Mouse (Mus musculus) kidney, postnatal 25 days (tissue): ENCODE data around the gene Mif.

Experiments
- DNase-seq, 2 experiments: peaks; one replicate each; pipeline ENCODE4 v3.0.0; 2021; ENCODE audit warnings: mixed read lengths in 2 of 2

The Mif gene

DNA sequence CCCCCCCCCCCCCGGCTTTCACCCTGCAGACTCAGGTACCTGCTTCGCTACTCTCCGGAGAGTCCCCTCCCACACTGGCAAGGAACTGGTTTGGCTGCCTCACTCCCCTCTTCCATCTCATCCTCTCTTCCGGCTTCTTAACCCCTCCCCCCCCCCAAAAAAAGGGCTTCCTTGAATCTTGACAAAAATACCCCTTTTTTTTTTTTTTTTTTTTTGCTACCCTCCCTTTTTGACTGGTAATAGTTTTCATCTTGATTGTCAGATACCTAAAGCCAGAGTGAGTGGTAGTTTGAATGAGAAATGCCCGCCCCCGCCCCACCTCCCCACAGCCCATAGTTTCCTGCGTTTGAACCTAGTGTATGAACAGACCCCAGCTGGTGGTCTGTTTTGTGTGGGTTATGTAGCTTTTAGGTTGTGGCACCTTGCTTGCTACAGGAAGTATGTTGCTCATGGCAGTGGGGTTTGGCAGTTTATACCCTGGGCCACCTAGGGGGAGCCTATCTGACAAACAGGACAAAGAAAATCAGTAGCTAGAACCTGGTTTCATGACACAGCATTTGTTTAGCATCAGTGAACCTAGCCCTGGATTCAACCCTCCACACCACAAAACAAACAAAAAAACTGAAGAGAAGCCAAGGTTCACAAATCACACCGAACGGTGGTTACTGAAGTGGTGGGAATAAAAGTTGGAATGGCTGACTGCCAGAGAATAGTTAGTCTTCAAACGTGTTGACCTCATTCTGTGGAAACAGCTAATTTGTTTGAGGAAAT, 24.1 kb downstream of the Mif start:
- peak; percentile 51 to 71 for DNase-seq

GRCm38 (mm10) chr10:75835307-75835706, 24.7 kb downstream of the Mif start:
- peak; percentile 85 to 96 for DNase-seq

GRCm38 (mm10) chr10:75834721-75835120, 25.3 kb downstream of the Mif start:
- no peak for DNase-seq

- peak; percentile 96 to 97 for DNase-seq
Observed at GRCm38 (mm10) chr10:75834250-75834649, 25.8 kb downstream of the Mif start.

DNA sequence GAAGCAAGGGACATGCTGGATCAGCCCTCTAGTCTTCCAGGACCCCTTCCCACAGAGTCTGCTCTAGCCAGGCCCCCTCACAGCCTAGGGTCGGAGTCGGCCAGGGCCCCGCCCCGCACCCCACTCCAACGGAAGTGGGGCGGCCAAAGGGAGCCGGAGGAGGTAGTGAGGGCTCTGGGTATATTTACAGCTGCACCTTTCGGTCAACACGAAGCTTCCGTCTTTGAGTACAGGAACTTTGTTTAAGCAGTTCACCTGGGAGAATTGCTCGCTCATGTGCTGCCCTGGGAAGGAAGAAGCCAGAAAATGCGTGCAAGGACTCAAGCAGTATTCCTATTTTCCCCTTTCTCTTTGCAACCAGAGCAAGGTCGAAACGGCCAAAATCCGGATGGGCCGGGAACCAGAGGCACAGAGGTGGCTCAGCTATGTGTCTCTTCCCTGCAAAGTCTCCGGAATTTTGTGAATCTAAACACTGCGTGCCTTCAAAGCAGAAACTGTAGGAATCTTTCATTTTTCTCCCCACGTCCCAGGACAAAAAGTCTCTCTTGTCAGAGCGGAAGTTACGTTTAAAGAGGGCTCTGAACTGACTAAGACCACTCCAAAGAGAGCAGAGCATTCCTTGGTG, 26.5 kb downstream of the Mif start:
- peak in 1 of 2 experiments; percentile 72 for DNase-seq

DNA sequence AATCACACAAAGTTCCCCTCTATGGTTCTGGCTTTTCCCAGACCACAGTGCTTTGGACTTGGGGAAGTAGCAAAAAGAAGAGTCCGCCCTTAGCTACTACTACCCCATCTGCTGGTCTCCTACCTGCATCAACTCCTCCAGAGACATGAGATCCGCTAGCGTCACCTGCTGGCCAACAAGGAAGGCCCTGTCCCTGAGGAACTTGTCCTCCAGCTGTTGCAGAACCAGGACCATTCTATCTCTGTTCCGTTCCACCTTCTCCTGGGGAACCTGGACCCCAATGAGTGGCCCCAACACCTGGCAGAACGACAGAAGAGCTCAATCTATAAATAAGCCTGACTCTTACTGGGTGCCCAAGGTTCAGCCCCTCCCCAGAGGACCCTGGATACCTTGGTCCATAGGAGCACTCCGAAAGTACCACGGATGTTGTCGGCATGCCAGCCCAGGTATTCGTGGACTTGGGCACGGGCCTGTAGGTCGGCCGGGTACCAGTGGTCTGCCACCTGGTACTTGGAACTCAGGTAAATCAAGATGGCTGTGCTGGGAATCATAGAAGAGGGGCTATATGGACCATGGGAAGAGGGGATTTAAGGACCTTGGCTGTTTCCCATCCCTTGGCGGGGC, 27.7 kb downstream of the Mif start:
- peak; percentile 83 to 90 for DNase-seq

DNA sequence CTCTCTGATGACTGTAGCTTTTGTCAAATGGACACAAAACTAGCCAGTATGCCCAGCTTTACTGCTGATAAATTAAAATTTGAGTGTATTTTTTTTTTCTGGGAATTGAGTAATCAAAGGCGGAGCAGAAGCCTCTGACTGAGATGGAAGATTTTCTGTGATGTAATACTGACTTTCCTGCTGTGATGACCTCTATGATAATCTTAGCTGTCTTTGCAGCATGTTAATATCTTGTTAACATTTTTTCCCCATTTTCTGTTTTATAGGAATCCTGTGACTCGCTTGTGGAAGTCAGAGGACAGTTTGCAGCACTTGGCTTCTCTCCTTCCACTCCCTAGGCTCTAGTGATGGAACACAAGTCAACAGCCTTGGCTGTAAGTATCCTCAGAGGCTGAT, 29.8 kb downstream of the Mif start:
- no peak for DNase-seq

GRCm38 (mm10) chr10:75829529-75830274, 30.3 kb downstream of the Mif start:
- DNase-seq, result no peak

GRCm38 (mm10) chr10:75828500-75828931, 31.5 kb downstream of the Mif start:
- DNase-seq, result peak; percentile 46 to 68

DNA sequence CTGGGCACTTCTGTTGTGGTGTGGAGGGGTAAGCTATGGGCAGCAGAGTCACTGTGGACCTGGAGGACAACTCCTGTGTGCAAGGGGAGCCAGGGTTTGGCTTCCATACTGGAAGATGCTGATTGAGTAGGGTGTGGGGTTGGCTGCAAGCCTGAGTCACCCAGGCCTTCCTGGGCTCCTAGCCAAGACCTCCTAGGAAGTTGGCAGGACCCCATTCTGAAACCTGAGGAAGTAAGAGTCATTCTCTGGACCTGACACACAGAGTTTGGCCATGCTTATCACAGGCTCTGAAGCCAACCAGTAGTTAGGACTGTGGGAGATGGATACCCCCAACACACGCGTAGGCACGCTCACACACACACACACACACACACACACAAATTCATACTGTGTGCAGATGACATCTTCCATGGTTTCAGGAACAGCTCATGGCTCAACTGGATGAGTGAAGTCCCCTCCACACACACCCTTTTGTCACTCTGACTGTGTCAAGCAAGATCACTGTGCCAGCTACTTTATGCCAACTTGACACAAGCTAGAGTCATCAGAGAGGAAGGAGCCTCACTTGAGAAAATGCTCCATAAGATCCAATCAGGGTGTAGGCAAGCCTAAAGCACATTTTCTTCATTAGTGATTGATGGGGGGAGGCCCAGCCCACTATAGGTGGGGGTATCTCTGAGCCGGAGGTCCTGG, 32.2 kb downstream of the Mif start:
- peak; percentile 84 to 87 for DNase-seq

DNA sequence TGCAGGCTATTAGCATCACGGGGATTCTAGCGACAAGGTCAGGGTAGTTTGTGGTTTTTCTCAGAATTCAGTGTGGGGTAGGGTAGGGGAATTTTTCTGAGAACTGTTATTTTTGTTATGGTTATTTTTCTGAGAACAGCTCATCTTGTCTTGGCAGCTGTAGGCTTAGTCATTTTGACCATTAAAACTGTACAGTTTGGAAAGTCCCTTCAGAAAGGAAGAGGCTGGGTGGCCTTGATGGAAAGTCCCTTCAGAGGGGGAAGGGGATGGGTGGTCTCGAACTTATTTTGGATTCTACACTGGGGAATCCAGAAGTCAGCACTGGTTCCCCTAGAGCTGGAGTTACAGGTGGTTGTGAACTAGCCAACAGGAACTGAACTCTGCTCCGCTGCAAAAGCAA, 35.5 kb downstream of the Mif start:
- DNase-seq, result no peak

- DNase-seq, result no peak
Observed at GRCm38 (mm10) chr10:75823782-75824181, 36.3 kb downstream of the Mif start.

DNA sequence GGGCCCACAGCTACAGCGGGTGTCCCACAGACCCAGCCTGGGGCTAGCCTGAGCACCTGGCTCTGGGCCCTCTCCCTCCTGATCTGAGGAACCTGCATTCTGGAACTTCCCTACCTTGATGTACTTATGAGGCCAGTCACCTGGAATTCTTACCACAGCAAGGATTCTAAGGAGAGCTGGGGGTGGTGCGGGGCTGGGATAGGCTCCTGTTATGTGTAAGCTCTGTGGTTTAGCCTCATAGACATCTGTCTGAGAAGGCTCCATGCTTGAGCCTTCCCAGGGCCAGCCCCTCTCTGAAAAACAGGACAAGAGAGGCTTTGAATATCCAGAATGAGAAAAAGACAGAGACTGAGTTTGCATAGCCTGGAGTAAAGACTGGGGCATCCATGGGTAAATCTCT, 37.6 kb downstream of the Mif start, which contains the start of gene Gstt4:
Gene Gstt4 (minus strand): TSS at position 101 of the 400 bp plus-strand sequence.
- no peak for DNase-seq

GRCm38 (mm10) chr10:75819882-75820281, 40.2 kb downstream of the Mif start:
- no peak for DNase-seq

GRCm38 (mm10) chr10:75818641-75819040, 41.4 kb downstream of the Mif start:
- DNase-seq, result no peak
